8 mouse cellular contexts compared by ENCODE assay signal in genomic region chr1:194658459-194659160, GRCm38 (mm10). TPM values are rescaled to one million over a fixed set of nuclear protein-coding genes. Genes with fewer than 3 reads are reported as not detected.
DNase-seq lines count a peak whose midpoint lies in the region; ATAC-seq lines count a peak whose summit lies in the region.
"Had no signal": no experiment of that assay in that cellular context is flagged by ENCODE, and none has a peak within 500 bp of the region (broad histone marks: within the 10 kb centered on the region; RNA-seq: fewer than 3 reads in every experiment).

No protein-coding gene starts in this region.

- no peaks in the 10 kb centered on the region for H3K36me3 ChIP-seq in limb, embryonic 12.5 days
- H3K36me3 ChIP-seq in limb, embryonic 10.5 days, result peaks cover 3% of the 10 kb centered on the region
- peaks cover 18% of the 10 kb centered on the region for H3K36me3 ChIP-seq in forebrain, embryonic 16.5 days (ENCODE audit: control insufficient read depth, insufficient read depth)
- H3K36me3 ChIP-seq in neural tube, embryonic 14.5 days (ENCODE audit: control insufficient read depth, insufficient read depth, low read length), result peaks cover 8% of the 10 kb centered on the region; the same call in 1 of the 2 replicates

- no peak overlapping the region for H3K9ac ChIP-seq in limb, embryonic 12.5 days (replicated peaks)
- H3K9ac ChIP-seq in forebrain, embryonic 16.5 days (replicated peaks; ENCODE audit: low read depth, low read length), result no peak overlapping the region
- no peak overlapping the region for H3K9ac ChIP-seq in neural tube, embryonic 14.5 days (replicated peaks; ENCODE audit: low read depth, low read length)

- intact Hi-C loops in heart, postnatal 25 days (cut with DNase I), result loop anchor here (2.0 kb wide), 1 partner anchor 38 kb away; no protein-coding TSS in a partner anchor

- DNase-seq in limb, embryonic 10.5 days (ENCODE audit: low spot score), result no peak
- DNase-seq in heart, postnatal 25 days (ENCODE audit: low spot score), result peak; percentile 24
- DNase-seq in left cerebral cortex, adult 11 months (ENCODE audit: low spot score), result no peak
- no peak for DNase-seq in layer of hippocampus, adult 11-12 months (ENCODE audit: low spot score)

- no peak overlapping the region for H3K4me2 ChIP-seq in limb, embryonic 12.5 days
- H3K4me2 ChIP-seq in forebrain, embryonic 16.5 days (ENCODE audit: low read length), result no peak overlapping the region
- H3K4me2 ChIP-seq in neural tube, embryonic 14.5 days (ENCODE audit: low read depth, low read length), result no peak overlapping the region

- ATAC-seq in limb, embryonic 12.5 days (ENCODE audit: insufficient number of reproducible peaks, insufficient read depth, low FRiP score, low TSS enrichment, low read depth), result peak; percentile 10; the same call in 1 of the 2 replicates
- ATAC-seq in forebrain, embryonic 16.5 days, result peak; percentile 50; the same call in 1 of the 2 replicates
- ATAC-seq in neural tube, embryonic 14.5 days (ENCODE audit: low read depth), result peak; percentile 66

- WGBS in limb, embryonic 12.5 days, result 84% methylated on average over 1 of the region's 1 CpGs
- WGBS in limb, embryonic 10.5 days, result 94% methylated on average over 1 of the region's 1 CpGs
- WGBS in forebrain, embryonic 16.5 days, result 41% methylated on average over 1 of the region's 1 CpGs
- WGBS in neural tube, embryonic 14.5 days, result 36% methylated on average over 1 of the region's 1 CpGs

- H3K9me3 ChIP-seq in limb, embryonic 12.5 days, result no peaks in the 10 kb centered on the region
- H3K9me3 ChIP-seq in limb, embryonic 10.5 days (replicated peaks), result no peaks in the 10 kb centered on the region
- H3K9me3 ChIP-seq in forebrain, embryonic 16.5 days (ENCODE audit: control insufficient read depth, low read length), result no peaks in the 10 kb centered on the region
- no peaks in the 10 kb centered on the region for H3K9me3 ChIP-seq in neural tube, embryonic 14.5 days (ENCODE audit: control insufficient read depth, low read length)

- 0 out of 2 replicates have a peak overlapping the region, but pooled peaks have one; percentile 41 for H3K27ac ChIP-seq in limb, embryonic 12.5 days
- no peak overlapping the region for H3K27ac ChIP-seq in limb, embryonic 10.5 days
- 0 out of 2 replicates have a peak overlapping the region, but pooled peaks have one; percentile 14 for H3K27ac ChIP-seq in forebrain, embryonic 16.5 days (ENCODE audit: low read length)
- peak overlapping the region; percentile 22; the same call in 1 of the 2 replicates for H3K27ac ChIP-seq in neural tube, embryonic 14.5 days (ENCODE audit: low read depth, low read length)
- H3K27ac ChIP-seq: macrophage had no signal

- H3K27me3 ChIP-seq in limb, embryonic 12.5 days, result no peaks in the 10 kb centered on the region
- no peaks in the 10 kb centered on the region for H3K27me3 ChIP-seq in limb, embryonic 10.5 days (ENCODE audit: low read depth, poor library complexity, severe bottlenecking)
- no peaks in the 10 kb centered on the region for H3K27me3 ChIP-seq in forebrain, embryonic 16.5 days (replicated peaks; ENCODE audit: control insufficient read depth, insufficient read depth, low read length)
- no peaks in the 10 kb centered on the region for H3K27me3 ChIP-seq in neural tube, embryonic 14.5 days (ENCODE audit: control insufficient read depth, insufficient read depth, low read length)

- no peaks in the 10 kb centered on the region for H3K4me1 ChIP-seq in limb, embryonic 12.5 days (replicated peaks)
- peaks cover 2% of the 10 kb centered on the region; the same call in 1 of the 2 replicates for H3K4me1 ChIP-seq in limb, embryonic 10.5 days
- peaks cover 26% of the 10 kb centered on the region for H3K4me1 ChIP-seq in forebrain, embryonic 16.5 days (replicated peaks; ENCODE audit: control insufficient read depth, insufficient read depth, low read length)
- peaks cover 28% of the 10 kb centered on the region for H3K4me1 ChIP-seq in neural tube, embryonic 14.5 days (ENCODE audit: control insufficient read depth, insufficient read depth, low read length)

- H3K4me3 ChIP-seq in limb, embryonic 12.5 days (replicated peaks), result no peak overlapping the region
- H3K4me3 ChIP-seq in limb, embryonic 10.5 days, result no peak overlapping the region
- no peak overlapping the region for H3K4me3 ChIP-seq in forebrain, embryonic 16.5 days (replicated peaks; ENCODE audit: low read length)
- no peak overlapping the region for H3K4me3 ChIP-seq in neural tube, embryonic 14.5 days (ENCODE audit: low read depth, low read length)

RNA-seq across cellular contexts. Expression of gene Plxna2, which starts 40.6 kb away (rescaled TPM):
- 4.3 and 5.5 TPM in 2 replicates for polyA plus RNA-seq in limb, embryonic 12.5 days (2016; fragmentation: Nextera tagmentation; extraction: Ambion mirVana)
- 6.4 TPM in 2 replicates for polyA plus RNA-seq in limb, embryonic 10.5 days (2016; fragmentation: Nextera tagmentation; extraction: Ambion mirVana)
- 76.0 and 80.3 TPM in 2 replicates for polyA plus RNA-seq in forebrain, embryonic 16.5 days (2015; fragmentation: Nextera tagmentation; extraction: Ambion mirVana)
- total RNA-seq in heart, postnatal 25 days (2021), result 10 to 100 TPM; 25.8 to 26.7 TPM
- polyA plus RNA-seq in neural tube, embryonic 14.5 days (2014; fragmentation: Nextera tagmentation; extraction: Ambion mirVana), result 76.0 and 79.2 TPM in 2 replicates

Comparison
In these comparisons a context has a peak if more than half of its experiments do, and no peak if none do; other contexts are left out.
1. ATAC-seq: peak in every context shown above with its lines; median percentile 66 in neural tube, embryonic 14.5 days; 50 in forebrain, embryonic 16.5 days; 10 in limb, embryonic 12.5 days.
2. RNA of gene Plxna2, which starts 40.6 kb away (polyA plus RNA-seq): 76.0 to 79.2 TPM in neural tube, embryonic 14.5 days and 76.0 to 80.3 TPM in forebrain, embryonic 16.5 days; 6.4 TPM in limb, embryonic 10.5 days and 4.3 to 5.5 TPM in limb, embryonic 12.5 days; every median in the first group is over 10 times any median in the second.